In the genomic region with DNA sequence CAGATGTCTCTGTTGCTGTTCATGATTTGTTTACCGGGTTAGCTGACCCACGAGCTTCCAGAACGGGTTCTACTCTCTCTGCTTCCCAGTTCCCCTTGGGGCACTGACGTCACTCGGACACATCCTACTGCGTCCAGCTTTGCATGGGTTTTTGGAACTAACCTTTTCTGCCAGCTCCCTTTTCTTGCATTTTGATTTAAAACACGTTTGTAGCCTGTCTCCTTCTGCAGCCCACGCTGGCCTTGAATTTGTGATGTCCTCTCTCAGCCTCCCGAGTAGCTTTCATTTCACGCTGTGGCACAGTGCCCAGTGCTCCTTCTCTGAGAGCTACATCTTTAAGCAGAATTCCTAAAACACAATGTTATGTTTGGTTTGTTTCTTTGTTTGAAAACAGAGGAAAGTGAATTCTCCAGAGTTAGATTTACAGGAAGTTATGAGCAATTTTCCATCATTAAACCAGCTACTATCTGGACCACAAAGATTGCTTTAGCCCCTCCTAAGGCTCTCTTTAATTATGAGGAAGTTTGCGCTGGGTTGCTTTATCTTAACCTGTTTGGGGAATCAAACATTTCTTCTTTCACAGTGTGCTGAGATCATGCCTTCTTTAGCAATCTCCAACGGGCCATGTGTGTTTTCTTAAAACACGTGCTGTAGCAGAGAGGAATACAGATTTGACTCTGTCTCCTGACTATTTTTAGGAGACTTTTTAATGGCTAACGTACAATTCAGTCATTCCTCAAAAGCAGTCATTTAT, we compare ENCODE assay signal across 1 mouse cellular context.
TF ChIP-seq lines count a peak whose summit lies in the region.

No protein-coding gene starts in this region.

TF ChIP-seq in MEL, 35 proteins besides CTCF, POLR2A, EP300 and RAD21 (continued from another document):
- no peak for TF ChIP-seq NRF1 (IDR thresholded peaks at IDR 0.05; ENCODE audit: insufficient read depth, low read depth, low read length, poor library complexity, severe bottlenecking)
- TF ChIP-seq RCOR1 (IDR thresholded peaks at IDR 0.05; ENCODE audit: low read depth, low read length), result peak; percentile 93
